Mouse (Mus musculus): ENCODE measurements around the gene Ncapg2.

DNA sequence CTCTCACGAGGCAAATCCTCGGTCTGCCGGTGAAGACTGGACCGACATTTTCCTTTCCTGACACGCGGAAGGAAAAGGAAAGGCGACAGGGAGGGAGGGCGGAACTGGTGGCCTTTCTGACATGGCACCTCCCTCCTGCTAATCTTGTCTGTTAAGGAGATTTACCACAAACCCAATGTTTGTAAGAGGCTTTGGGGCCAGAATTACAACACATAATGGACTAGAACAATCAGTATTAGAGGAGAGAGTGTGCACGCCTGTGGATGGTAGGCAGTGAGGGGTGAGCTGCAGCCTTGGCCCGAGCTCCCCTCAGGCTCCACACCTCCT lies 81.2 kb downstream of the Ncapg2 start:
- no peak for TF ChIP-seq EP300 (IDR thresholded peaks at IDR 0.05; ENCODE audit: insufficient read depth, low read depth, low read length)
- no peak for TF ChIP-seq POLR2A (IDR thresholded peaks at IDR 0.05; ENCODE audit: insufficient read depth, low read length)
- TF ChIP-seq CTCF (IDR thresholded peaks at IDR 0.05; ENCODE audit: low read depth, low read length) = no peak
